Mouse (Mus musculus) erythroblast, embryonic 14.5 days (primary cell): ENCODE measurements around the gene Myrf. TPM values are rescaled to one million over a fixed set of nuclear protein-coding genes. Genes with fewer than 3 reads are reported as not detected.

Experiments
- H3K27me3 ChIP-seq: 2 replicates; pipeline ENCODE4 v1.6.1; 2012; ENCODE audit warnings: inconsistent platforms; ENCODE audit not compliant: control insufficient read depth
- H3K36me3 ChIP-seq: 2 replicates; pipeline ENCODE4 v1.6.1; 2012; ENCODE audit warnings: mild to moderate bottlenecking, inconsistent platforms; ENCODE audit not compliant: control insufficient read depth
- H3K4me1 ChIP-seq: 2 replicates; pipeline ENCODE4 v1.6.1; 2012; ENCODE audit warnings: inconsistent platforms; ENCODE audit not compliant: control insufficient read depth
- H3K4me3 ChIP-seq: replicated peaks from 2 replicates; pipeline ENCODE3; 2012; ENCODE audit warnings: moderate library complexity, mild to moderate bottlenecking, inconsistent platforms
- H3K9me3 ChIP-seq: 2 replicates; pipeline ENCODE4 v1.6.1; 2012; ENCODE audit warnings: low read length, inconsistent platforms, mixed read lengths; ENCODE audit not compliant: control insufficient read depth
- GATA1 ChIP-seq: IDR thresholded peaks from 2 replicates; pipeline ENCODE4 v1.6.1; 2012; ENCODE audit warnings: low read length, inconsistent platforms, mixed read lengths
- TAL1 ChIP-seq: IDR thresholded peaks from 3 replicates; pipeline ENCODE4 v1.6.1; 2012; ENCODE audit warnings: low read length, inconsistent platforms, mixed read lengths
- polyA plus RNA-seq: library from polyadenylated mRNA; stranded (reverse); fragments of >175 nt; gene quantifications from 2 replicates; pipeline ENCODE4 v1.2.3, GENCODE M21; 2012

Gene Myrf
- polyA plus RNA-seq, 1 experiment: 0.02 TPM

DNA sequence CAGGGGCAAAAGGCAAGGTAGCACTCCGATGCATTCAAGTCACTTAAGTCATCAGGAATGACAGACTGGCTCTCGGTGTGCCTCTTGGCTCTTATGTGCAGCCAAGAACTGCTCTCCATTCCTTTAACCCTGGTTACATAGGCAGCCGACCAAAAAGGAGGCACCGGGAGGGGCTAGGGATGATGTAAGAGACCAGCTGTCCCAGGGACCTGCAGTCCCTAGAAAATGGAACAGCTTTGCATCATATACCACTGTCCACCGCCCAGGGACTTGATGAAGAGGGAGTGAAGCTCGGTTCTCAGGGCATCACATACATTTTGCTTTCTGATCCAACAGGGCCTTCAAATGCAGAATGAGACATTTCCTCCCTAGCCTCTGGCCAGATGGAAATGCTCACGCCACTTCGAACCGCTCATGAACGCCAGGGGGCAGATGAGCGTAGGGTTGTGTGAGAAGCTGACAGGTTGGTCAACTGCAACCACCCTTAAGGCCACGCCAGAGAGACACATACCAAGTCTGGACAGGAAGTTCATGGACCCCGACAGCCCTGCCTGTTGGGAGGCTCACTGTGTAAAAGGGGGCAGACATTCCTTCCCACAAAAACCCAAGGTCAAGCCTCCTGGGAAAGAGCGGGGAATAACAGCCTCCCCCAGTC is 25.8 kb upstream of the Myrf start:
- H3K4me1 ChIP-seq: peaks cover 2% of the 10 kb centered on the region; the same call in 1 of the 2 replicates
- TF ChIP-seq TAL1 (no peak), GATA1 (no peak)
- H3K4me3 ChIP-seq: no peak overlapping the region
- H3K36me3 ChIP-seq: no peaks in the 10 kb centered on the region
- no peaks in the 10 kb centered on the region for H3K9me3 ChIP-seq
- peaks cover 11% of the 10 kb centered on the region for H3K27me3 ChIP-seq

DNA sequence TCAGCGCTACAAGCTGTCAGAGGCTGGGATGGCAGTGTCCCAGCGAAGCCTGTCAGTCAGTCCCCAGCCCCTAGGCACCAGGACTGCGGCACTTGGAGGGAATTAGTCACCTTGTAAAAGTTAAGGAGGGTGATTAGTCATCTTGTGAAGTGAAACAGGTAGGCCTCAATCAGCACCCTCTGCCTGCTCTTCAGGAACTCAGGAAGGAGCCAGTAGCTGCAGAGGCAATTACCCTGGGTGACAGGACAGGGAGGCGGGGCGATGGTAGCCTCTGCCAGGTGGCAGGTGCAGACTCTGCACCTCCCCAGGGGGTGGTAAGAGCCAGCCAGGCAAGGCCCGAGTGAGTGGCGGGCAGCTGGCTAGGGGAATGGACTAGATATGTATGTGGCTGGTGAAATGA is 20.8 kb upstream of the Myrf start:
- TF ChIP-seq GATA1: no peak
- no peak for TF ChIP-seq TAL1
- Histone ChIP-seq H3K9me3 (no peaks in the 10 kb centered on the region), H3K4me3 (no peak overlapping the region), H3K4me1 (no peaks in the 10 kb centered on the region), H3K27me3 (peaks cover 4% of the 10 kb centered on the region), H3K36me3 (no peaks in the 10 kb centered on the region)

DNA sequence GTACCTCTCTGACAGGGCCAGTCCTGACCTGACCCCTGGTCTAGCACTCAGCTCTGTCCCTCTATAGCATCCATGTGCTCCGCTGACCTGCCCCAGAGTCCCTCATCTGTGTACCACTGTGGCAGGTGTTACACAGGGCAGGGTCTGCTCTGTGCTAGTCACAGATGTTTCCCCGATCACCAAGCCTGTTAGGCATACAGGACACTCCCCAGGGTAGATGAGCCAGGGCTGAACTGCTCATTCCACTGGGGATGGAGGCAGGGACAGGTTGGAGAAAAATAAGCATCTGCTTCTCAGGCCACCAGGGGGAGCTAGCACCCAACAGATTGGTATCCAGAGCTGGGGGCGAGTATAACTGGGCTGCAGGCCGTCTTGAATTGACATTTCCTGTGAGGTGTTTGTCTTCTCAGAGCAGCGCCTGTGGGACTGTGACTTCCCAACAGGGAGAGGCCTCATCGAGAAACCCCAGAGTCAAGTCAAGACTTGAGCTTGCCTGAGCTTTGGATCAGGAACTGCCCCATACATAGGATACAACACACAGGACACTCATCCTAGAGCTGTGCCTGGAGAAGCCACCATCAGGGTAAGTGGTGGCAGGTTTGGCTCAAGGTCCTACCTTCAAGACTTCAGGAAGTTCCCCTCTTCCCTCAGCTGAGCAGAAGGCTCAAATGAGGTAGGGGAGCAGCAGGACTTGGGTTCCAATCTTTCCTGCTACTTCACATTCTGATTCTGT is 17.9 kb upstream of the Myrf start:
- H3K27me3 ChIP-seq: no peaks in the 10 kb centered on the region
- no peaks in the 10 kb centered on the region for H3K36me3 ChIP-seq
- H3K4me3 ChIP-seq: no peak overlapping the region
- TF ChIP-seq TAL1: no peak
- TF ChIP-seq GATA1: no peak
- H3K4me1 ChIP-seq: no peaks in the 10 kb centered on the region
- no peaks in the 10 kb centered on the region for H3K9me3 ChIP-seq

DNA sequence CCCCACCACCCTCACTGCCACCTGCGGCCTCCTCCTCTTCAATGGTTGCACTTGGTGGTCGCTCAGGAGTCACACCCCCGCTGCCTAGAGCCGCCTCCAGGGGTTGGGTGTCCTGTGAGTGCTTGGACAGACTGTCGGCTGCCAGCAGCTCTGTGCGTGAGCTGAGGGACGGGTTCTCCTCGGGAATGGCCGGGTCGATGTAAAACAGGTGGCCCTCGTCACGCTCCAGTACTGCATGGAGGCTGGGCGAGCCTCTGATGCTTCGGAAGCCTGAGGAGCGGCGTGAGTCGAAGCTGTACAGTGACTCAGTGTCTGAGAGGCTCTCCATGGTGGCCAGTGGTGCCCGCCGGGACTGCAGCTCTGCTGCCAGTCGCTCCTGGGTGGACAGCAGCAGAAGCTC is 7.6 kb upstream of the Myrf start:
- H3K4me3 ChIP-seq: no peak overlapping the region
- no peak for TF ChIP-seq TAL1
- H3K9me3 ChIP-seq: no peaks in the 10 kb centered on the region
- H3K4me1 ChIP-seq: no peaks in the 10 kb centered on the region
- peaks cover 4% of the 10 kb centered on the region; the same call in 1 of the 2 replicates for H3K27me3 ChIP-seq
- no peaks in the 10 kb centered on the region for H3K36me3 ChIP-seq

DNA sequence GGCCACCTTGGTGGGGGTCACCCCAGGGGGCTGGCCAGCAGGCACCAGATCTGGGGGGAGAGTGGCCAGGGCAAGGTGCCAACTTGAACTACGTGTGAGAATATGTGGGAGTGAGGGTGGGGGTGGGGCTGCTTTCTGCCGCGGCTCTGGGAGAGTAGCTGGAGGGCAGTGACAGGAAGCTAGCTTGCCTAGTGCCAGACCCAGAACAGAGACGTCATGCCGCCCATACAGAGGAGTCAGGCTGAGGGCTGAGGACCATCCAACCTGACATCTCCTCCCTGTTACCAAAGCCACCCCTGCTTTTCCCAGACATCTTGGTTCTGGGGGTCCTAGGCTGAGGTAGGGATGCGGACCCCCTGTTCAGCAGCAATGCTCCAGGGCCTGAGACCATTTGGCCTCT is 6.6 kb upstream of the Myrf start:
- H3K36me3 ChIP-seq: no peaks in the 10 kb centered on the region
- H3K9me3 ChIP-seq: no peaks in the 10 kb centered on the region
- no peak overlapping the region for H3K4me3 ChIP-seq
- H3K4me1 ChIP-seq: no peaks in the 10 kb centered on the region
- no peak for TF ChIP-seq TAL1
- no peak for TF ChIP-seq GATA1
- H3K27me3 ChIP-seq: peaks cover 4% of the 10 kb centered on the region; the same call in 1 of the 2 replicates

DNA sequence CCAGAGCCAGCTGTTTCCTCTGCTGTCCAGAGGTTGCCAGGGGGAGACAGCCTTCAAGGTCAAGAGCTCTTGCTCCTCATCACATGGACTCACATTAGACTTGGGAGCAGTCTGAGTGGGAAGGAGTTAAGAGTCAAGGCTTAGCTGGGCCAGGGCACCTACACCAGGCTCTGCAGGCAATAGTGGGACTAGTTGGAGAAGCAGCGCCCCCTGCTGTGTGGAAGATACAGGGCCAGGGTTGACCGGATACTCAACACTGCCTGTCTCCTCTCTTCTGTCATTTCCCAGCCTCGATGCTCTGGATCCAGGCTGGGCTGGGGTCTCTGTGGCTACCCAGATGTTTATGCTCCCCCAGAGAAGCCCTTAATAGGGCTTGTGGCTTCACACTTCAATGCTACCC is 3.6 kb upstream of the Myrf start:
- Histone ChIP-seq H3K4me1 (peaks cover 12% of the 10 kb centered on the region), H3K9me3 (no peaks in the 10 kb centered on the region), H3K36me3 (no peaks in the 10 kb centered on the region), H3K27me3 (peaks cover 23% of the 10 kb centered on the region), H3K4me3 (no peak overlapping the region)
- TF ChIP-seq TAL1: no peak
- TF ChIP-seq GATA1: no peak

DNA sequence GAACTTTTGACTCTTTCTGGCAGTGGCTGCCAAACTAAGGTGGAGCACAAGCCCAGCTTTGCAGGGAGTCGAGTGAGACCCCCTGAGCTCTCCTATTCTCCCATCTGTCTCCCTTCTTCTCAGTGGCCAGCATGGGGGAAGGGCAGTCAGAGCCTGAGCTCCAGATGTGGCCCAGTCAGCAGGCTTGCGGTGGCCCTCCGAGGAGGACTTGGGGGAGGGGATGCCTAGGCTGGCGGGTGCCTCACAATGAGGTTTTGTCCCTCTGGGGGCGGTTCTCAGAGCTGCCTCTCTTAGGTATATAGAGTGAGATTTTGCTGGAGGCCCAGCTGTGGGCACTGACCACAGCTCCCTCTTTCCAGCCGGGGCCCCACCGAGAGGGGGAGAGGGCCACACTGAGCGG is 2.4 kb upstream of the Myrf start:
- H3K27me3 ChIP-seq: peaks cover 28% of the 10 kb centered on the region
- H3K36me3 ChIP-seq: no peaks in the 10 kb centered on the region
- peaks cover 18% of the 10 kb centered on the region for H3K4me1 ChIP-seq
- no peak for TF ChIP-seq GATA1
- no peak for TF ChIP-seq TAL1
- H3K4me3 ChIP-seq: no peak overlapping the region
- H3K9me3 ChIP-seq: no peaks in the 10 kb centered on the region

DNA sequence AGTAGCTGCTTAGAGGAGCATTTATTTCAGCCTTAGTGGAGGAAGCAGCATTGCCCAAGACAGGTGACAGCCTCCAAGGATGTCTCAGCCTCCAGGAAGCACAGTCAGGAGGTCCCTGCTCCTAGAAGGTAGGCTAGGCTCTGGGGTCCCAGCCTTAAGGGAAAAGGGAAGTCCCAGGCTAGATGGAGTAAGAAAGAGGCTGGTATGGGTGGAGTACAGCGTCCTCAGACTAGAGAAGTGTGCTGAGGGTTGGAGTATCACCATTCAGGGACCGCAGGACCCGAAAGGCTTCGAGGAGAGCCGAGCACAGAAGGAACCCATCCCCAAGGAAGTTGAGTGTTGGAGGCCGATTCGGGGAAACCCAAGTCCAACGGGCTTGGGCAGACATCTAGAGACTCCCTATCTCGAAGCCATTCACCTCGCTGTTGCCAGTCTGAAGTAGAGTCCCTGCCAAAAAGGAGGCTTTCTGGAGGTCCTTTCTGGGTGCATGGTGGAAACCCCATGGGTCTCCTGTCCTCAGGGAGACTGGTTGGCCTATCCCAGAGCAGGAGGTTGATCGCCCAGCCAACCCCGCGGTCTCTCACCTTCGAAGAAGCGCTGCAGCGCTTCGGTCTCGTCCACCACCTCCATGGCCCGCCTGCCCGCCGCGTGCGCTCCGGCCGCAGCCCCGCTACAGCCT is 434 bp downstream of the Myrf start:
- Histone ChIP-seq H3K36me3 (no peaks in the 10 kb centered on the region), H3K9me3 (no peaks in the 10 kb centered on the region), H3K27me3 (peaks cover 28% of the 10 kb centered on the region), H3K4me3 (peak overlapping the region; percentile 54), H3K4me1 (peaks cover 20% of the 10 kb centered on the region)
- no peak for TF ChIP-seq GATA1
- TF ChIP-seq TAL1: no peak

DNA sequence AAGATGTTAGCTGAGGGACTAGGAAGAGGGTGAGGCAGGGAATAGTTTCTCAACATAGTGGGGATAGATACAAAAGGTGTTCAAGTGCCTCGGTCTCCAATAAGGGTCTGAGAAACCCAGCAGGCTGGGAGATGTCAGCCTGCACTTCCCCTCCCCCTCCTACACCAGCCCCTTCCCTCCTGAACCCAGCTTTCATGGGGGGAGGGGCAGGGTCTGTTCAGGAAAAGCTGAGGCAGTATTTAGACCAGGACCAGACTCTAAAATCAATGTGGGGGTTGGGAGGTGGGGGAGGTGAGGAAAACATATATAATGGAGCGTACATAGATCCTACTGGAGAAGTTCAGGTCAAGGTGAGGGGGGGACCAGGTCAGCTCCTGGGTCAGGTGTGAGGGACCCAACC is 1.1 kb downstream of the Myrf start:
- Histone ChIP-seq H3K4me3 (peak overlapping the region; percentile 54), H3K4me1 (peaks cover 20% of the 10 kb centered on the region), H3K9me3 (no peaks in the 10 kb centered on the region), H3K36me3 (no peaks in the 10 kb centered on the region), H3K27me3 (peaks cover 28% of the 10 kb centered on the region)
- TF ChIP-seq GATA1: no peak
- no peak for TF ChIP-seq TAL1
